Mouse (Mus musculus): ENCODE results near the gene Il17a.

GRCm38 (mm10) chr1:20685393-20685792, 45.3 kb upstream of the Il17a start:
- no peak for TF ChIP-seq CTCF (IDR thresholded peaks at IDR 0.05; ENCODE audit: low read depth, low read length)
- no peak for TF ChIP-seq TAL1 (conservative IDR thresholded peaks at IDR 0.05; ENCODE audit: low read depth, low read length)
- no peak for TF ChIP-seq POLR2AphosphoS5 (IDR thresholded peaks at IDR 0.05; ENCODE audit: insufficient replicate concordance, low read depth, low read length)
- no peak for TF ChIP-seq GATA1 (IDR thresholded peaks at IDR 0.05; ENCODE audit: borderline replicate concordance, low read length)
- TF ChIP-seq GATA2 (IDR thresholded peaks at IDR 0.05; ENCODE audit: borderline replicate concordance, low read depth, low read length) = no peak
